Mouse (Mus musculus): ENCODE results near the gene Anks1b. TPM values are rescaled to one million over a fixed set of nuclear protein-coding genes. Genes with fewer than 3 reads are reported as not detected.

Gene Anks1b
- polyA plus RNA-seq, 1 experiment: 0.03 TPM

DNA sequence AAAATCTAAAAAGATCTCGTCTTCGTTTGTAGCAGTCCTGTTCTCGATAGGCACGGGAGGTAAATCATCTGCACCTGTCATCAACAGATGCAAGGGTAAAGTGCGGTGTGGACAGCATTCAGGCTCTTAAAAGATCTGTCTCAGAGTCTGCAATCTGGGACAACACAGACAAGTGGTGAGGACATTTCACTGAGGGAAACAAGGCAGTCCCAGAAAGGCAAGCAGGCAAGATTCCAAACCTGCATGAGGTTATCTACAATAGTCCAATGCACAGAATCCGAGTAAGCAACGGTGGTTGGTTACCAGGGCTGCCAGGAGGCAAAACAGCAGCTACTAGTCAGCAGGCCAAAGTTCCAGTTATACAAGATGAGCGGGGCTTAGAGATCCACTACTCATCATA, 912.4 kb downstream of the Anks1b start:
- 80% methylated on average over 8 of the region's 8 CpGs for WGBS
- H3K27me3 ChIP-seq (ENCODE audit: control insufficient read depth, insufficient read depth, low read length): no peaks in the 10 kb centered on the region
- TF ChIP-seq POLR2A (IDR thresholded peaks at IDR 0.05; ENCODE audit: low read depth, low read length): no peak
- no peak for TF ChIP-seq CTCF (IDR thresholded peaks at IDR 0.05; ENCODE audit: extremely low read depth, insufficient read length, insufficient replicate concordance, low read depth, low read length)
- no peak overlapping the region for H3K4me3 ChIP-seq (ENCODE audit: low read depth, low read length)
- H3K27ac ChIP-seq (ENCODE audit: insufficient read depth, low read depth, low read length): no peak overlapping the region
- no peaks in the 10 kb centered on the region for H3K4me1 ChIP-seq (ENCODE audit: control insufficient read depth, insufficient read depth, insufficient read length, low read length)
- H3K36me3 ChIP-seq (ENCODE audit: control insufficient read depth, insufficient read depth, low read length): no peaks in the 10 kb centered on the region

DNA sequence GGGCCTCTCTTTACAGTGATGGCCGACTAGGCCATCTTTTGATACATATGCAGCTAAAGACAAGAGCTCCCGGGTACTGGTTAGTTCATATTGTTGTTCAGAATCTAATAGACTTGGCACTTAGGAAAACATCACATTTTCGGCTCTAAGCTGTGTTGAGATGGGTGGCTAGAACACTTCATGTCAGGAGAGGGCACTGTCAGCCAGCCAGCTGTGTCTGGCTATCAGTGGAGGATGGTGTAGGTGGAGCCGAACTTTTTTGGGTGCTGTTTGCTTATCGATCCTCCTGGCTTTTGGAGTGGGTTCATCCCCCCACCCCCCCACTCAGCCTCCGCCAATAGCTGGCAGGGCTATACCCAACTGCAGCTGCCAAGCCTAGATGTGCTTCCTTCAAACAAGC, 929.8 kb downstream of the Anks1b start:
- TF ChIP-seq CTCF (IDR thresholded peaks at IDR 0.05; ENCODE audit: extremely low read depth, insufficient read length, insufficient replicate concordance, low read depth, low read length) (no peak), POLR2A (IDR thresholded peaks at IDR 0.05; ENCODE audit: low read depth, low read length) (no peak)
- Histone ChIP-seq H3K27ac (ENCODE audit: insufficient read depth, low read depth, low read length) (no peak overlapping the region), H3K4me1 (ENCODE audit: control insufficient read depth, insufficient read depth, insufficient read length, low read length) (no peaks in the 10 kb centered on the region), H3K27me3 (ENCODE audit: control insufficient read depth, insufficient read depth, low read length) (no peaks in the 10 kb centered on the region), H3K4me3 (ENCODE audit: low read depth, low read length) (no peak overlapping the region), H3K36me3 (ENCODE audit: control insufficient read depth, insufficient read depth, low read length) (no peaks in the 10 kb centered on the region)
- WGBS: 41% methylated on average over 6 of the region's 6 CpGs

DNA sequence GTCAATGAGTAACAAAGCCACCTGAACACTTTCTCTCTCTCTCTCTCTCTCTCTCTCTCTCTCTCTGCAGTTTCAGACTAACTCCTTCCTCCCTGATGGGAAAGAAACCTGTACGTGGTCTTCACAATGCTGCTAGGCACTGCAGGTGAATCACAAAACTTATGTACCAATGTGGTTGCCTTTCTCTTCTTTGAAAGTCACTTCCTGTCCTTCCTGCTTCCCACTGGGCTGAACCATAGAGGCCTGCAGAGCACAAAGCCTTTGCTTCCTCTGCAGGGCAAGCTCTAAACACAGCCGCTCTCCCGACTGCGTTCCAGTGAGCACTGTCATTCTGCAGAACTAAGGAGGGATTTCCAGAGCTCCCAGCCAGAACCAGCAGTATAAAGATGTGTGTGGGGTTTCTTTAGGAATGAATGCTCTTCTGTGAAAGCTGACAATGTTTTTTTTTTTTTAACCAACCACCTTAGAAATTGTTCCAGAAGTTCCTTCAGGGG, 931.3 kb downstream of the Anks1b start:
- H3K4me3 ChIP-seq (ENCODE audit: low read depth, low read length): no peak overlapping the region
- no peaks in the 10 kb centered on the region for H3K27me3 ChIP-seq (ENCODE audit: control insufficient read depth, insufficient read depth, low read length)
- 16% methylated on average over 4 of the region's 4 CpGs for WGBS
- no peak overlapping the region for H3K27ac ChIP-seq (ENCODE audit: insufficient read depth, low read depth, low read length)
- H3K36me3 ChIP-seq (ENCODE audit: control insufficient read depth, insufficient read depth, low read length): no peaks in the 10 kb centered on the region
- H3K4me1 ChIP-seq (ENCODE audit: control insufficient read depth, insufficient read depth, insufficient read length, low read length): no peaks in the 10 kb centered on the region
- TF ChIP-seq POLR2A (IDR thresholded peaks at IDR 0.05; ENCODE audit: low read depth, low read length): no peak
- no peak for TF ChIP-seq CTCF (IDR thresholded peaks at IDR 0.05; ENCODE audit: extremely low read depth, insufficient read length, insufficient replicate concordance, low read depth, low read length)

DNA sequence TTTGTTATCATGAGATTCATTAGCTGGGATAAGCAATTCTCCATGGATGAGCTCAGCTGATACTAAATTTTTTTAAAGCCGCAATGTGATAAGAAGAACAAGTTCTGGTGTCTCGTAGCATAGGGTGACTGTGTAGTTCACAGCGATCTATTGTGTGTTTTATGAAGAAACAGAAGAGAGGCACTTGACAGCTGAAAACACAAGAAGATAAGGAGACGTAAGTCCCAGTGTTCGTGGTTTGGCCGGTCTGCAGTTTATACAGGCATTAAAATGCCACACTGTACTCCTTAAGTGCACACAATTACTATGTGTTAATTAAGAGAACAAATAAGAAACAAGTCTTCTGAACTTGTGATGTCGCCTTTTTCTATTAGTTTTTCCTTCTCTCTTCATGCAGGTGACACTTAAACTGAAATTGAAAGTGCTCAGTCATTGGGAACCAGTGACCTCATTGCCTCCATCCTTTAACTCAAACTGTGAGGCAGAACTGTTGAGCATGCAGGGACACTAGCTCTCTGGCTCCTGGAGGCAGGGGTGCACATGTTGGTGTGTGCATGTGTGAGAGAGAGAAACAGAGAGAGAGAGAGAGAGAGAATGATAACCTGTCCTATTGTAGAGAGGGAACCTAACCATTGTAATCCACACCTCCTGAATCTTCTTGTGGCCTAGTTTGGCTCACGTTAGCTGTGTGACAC, 935.5 kb downstream of the Anks1b start:
- Histone ChIP-seq H3K27me3 (ENCODE audit: control insufficient read depth, insufficient read depth, low read length) (no peaks in the 10 kb centered on the region), H3K4me1 (ENCODE audit: control insufficient read depth, insufficient read depth, insufficient read length, low read length) (no peaks in the 10 kb centered on the region), H3K4me3 (ENCODE audit: low read depth, low read length) (no peak overlapping the region), H3K27ac (ENCODE audit: insufficient read depth, low read depth, low read length) (no peak overlapping the region), H3K36me3 (ENCODE audit: control insufficient read depth, insufficient read depth, low read length) (no peaks in the 10 kb centered on the region)
- WGBS: 73% methylated on average over 8 of the region's 8 CpGs
- TF ChIP-seq CTCF (IDR thresholded peaks at IDR 0.05; ENCODE audit: extremely low read depth, insufficient read length, insufficient replicate concordance, low read depth, low read length): no peak

DNA sequence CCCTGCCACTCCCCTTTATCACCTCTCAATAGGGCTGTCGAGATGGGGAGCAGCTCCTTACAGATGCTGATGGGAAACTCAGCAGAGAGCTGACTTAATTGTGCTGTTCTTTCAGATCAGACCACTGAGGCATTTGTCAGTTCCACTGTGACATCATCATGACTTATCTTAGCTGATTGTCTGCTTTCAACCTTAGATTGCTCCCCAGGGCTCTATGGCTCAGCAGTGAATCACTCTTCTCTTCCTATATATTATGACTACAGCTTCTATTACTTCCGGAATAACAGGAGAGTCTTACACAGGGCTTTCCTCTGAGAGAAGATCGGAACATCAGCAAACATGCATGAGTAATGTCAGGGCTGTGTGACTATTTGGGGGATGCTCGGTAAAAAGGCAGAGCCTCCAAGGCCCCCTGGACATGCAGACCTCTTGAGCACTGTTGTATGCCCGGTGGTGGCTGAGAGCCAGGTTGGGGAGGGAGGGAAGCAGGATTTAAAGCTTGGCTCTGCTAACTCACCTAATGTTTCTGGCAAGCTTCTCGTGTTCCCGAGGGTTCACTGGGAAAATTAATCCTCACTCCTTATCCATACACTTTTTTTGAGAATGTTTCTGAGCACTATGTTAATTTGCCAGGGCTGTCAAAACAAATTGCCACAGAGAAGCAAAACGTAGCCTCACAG, 936.7 kb downstream of the Anks1b start:
- H3K4me3 ChIP-seq (ENCODE audit: low read depth, low read length): no peak overlapping the region
- TF ChIP-seq CTCF (IDR thresholded peaks at IDR 0.05; ENCODE audit: extremely low read depth, insufficient read length, insufficient replicate concordance, low read depth, low read length): no peak
- no peak for TF ChIP-seq POLR2A (IDR thresholded peaks at IDR 0.05; ENCODE audit: low read depth, low read length)
- no peaks in the 10 kb centered on the region for H3K27me3 ChIP-seq (ENCODE audit: control insufficient read depth, insufficient read depth, low read length)
- no peaks in the 10 kb centered on the region for H3K4me1 ChIP-seq (ENCODE audit: control insufficient read depth, insufficient read depth, insufficient read length, low read length)
- WGBS: 44% methylated on average over 8 of the region's 8 CpGs
- no peak overlapping the region for H3K27ac ChIP-seq (ENCODE audit: insufficient read depth, low read depth, low read length)
- H3K36me3 ChIP-seq (ENCODE audit: control insufficient read depth, insufficient read depth, low read length): no peaks in the 10 kb centered on the region

DNA sequence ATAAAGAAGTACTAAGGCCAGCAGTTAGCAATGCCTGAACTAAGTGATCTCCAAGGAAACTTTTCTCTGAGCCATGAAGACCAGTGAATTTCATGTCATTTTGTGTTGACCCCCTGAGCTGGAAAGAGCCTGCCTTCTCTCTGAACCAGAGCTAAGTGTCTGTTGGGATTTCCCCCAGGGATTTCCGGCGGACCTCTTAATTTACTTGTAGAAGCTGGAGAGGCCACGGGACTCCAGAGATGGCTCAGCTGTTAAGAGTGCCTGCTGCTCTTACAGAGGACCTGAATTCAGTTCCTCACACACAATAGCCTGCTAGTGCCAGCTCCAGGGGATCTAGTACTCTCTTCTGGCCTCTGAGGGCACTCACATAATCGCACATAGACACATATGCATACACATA, 938.1 kb downstream of the Anks1b start:
- Histone ChIP-seq H3K36me3 (ENCODE audit: control insufficient read depth, insufficient read depth, low read length) (no peaks in the 10 kb centered on the region), H3K4me1 (ENCODE audit: control insufficient read depth, insufficient read depth, insufficient read length, low read length) (no peaks in the 10 kb centered on the region), H3K27me3 (ENCODE audit: control insufficient read depth, insufficient read depth, low read length) (no peaks in the 10 kb centered on the region), H3K27ac (ENCODE audit: insufficient read depth, low read depth, low read length) (no peak overlapping the region), H3K4me3 (ENCODE audit: low read depth, low read length) (no peak overlapping the region)
- no peak for TF ChIP-seq POLR2A (IDR thresholded peaks at IDR 0.05; ENCODE audit: low read depth, low read length)
- no peak for TF ChIP-seq CTCF (IDR thresholded peaks at IDR 0.05; ENCODE audit: extremely low read depth, insufficient read length, insufficient replicate concordance, low read depth, low read length)
- 82% methylated on average over 4 of the region's 4 CpGs for WGBS

DNA sequence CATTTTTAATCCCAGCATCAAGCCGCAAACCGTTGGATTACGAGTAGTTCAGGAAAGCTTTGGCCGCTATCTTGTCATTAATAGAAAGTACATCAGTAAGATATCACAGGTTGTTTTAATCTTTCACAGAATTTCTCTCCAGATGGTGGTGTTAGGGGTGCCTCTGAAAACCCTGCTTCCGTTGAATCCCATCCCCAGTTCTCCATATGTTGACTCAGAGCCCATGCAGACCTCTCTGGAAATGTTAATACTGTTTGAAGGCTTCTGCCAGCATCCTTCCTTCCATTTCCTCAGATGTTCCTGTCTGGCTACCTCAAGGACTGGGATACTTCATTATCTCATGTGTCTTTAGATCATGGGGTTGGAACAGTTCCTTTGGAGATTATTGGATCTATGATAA, 940.0 kb downstream of the Anks1b start:
- H3K27ac ChIP-seq (ENCODE audit: insufficient read depth, low read depth, low read length): no peak overlapping the region
- H3K4me3 ChIP-seq (ENCODE audit: low read depth, low read length): no peak overlapping the region
- no peaks in the 10 kb centered on the region for H3K36me3 ChIP-seq (ENCODE audit: control insufficient read depth, insufficient read depth, low read length)
- no peaks in the 10 kb centered on the region for H3K4me1 ChIP-seq (ENCODE audit: control insufficient read depth, insufficient read depth, insufficient read length, low read length)
- WGBS: 90% methylated on average over 5 of the region's 5 CpGs
- no peaks in the 10 kb centered on the region for H3K27me3 ChIP-seq (ENCODE audit: control insufficient read depth, insufficient read depth, low read length)
- TF ChIP-seq CTCF (IDR thresholded peaks at IDR 0.05; ENCODE audit: extremely low read depth, insufficient read length, insufficient replicate concordance, low read depth, low read length) (no peak), POLR2A (IDR thresholded peaks at IDR 0.05; ENCODE audit: low read depth, low read length) (no peak)

Measured in small intestine, adult 2 months (tissue).